ENCODE assay signal across 25 mouse cellular contexts in the genomic region with DNA sequence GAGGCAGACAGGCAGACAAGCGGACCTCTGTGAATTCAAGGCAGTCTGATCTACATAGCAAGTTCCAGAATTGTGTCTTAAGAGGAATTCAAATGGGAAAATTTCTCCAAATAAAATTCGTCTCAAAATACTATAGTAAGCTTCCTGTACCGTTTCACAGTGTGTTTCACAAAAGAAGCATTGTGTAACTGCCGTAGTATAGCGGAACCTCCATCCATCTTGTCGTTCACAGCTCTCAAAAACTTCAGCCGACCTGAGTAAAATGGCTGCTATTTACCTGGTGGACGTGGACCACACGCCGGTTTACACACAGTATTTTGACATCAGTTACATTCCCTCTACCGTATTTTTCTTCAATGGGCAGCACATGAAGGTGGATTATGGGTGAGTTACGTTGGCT. TPM values are rescaled to one million over a fixed set of nuclear protein-coding genes. Genes with fewer than 3 reads are reported as not detected.
DNase-seq lines count a peak whose midpoint lies in the region; ATAC-seq and TF ChIP-seq lines count a peak whose summit lies in the region.
"Had no signal": no experiment of that assay in that cellular context is flagged by ENCODE, and none has a peak within 500 bp of the region (broad histone marks: within the 10 kb centered on the region; RNA-seq: fewer than 3 reads in every experiment).

No protein-coding gene starts in this region.

- H3K27me3 ChIP-seq in liver, postnatal 0 days (ENCODE audit: insufficient read depth, low read length) = no peaks in the 10 kb centered on the region
- H3K27me3 ChIP-seq in liver, embryonic 12.5 days (replicated peaks) = no peaks in the 10 kb centered on the region
- H3K27me3 ChIP-seq: embryonic facial prominence, embryonic 13.5 days; embryonic facial prominence, embryonic 15.5 days; forebrain, embryonic 12.5 days had no signal

- WGBS in liver, postnatal 0 days (ENCODE audit: insufficient replicate concordance) = 81% methylated on average over 12 of the region's 12 CpGs
- 78% methylated on average over 12 of the region's 12 CpGs for WGBS in liver, embryonic 12.5 days (ENCODE audit: insufficient replicate concordance)

- no peak overlapping the region for H3K4me2 ChIP-seq in liver, postnatal 0 days (ENCODE audit: low read depth, low read length)
- no peak overlapping the region for H3K4me2 ChIP-seq in liver, embryonic 12.5 days
- H3K4me2 ChIP-seq: embryonic facial prominence, embryonic 13.5 days; embryonic facial prominence, embryonic 15.5 days; forebrain, embryonic 12.5 days had no signal

- DNase-seq in liver, postnatal 0 days = no peak
- DNase-seq in embryo, embryonic 10.5 days (ENCODE audit: low spot score) = no peak
- no peak for DNase-seq in layer of hippocampus, postnatal 25 days (ENCODE audit: extremely low spot score in 1 of 2, low spot score in 1 of 2)
- no peak for DNase-seq in gastrocnemius, postnatal 4 days (ENCODE audit: low spot score in 2 of 2)
- DNase-seq: adrenal gland, adult 2 months; adrenal gland, postnatal 10 days; adrenal gland, postnatal 25 days; cerebellum, adult 11-12 months; cerebellum, adult 2 months; cerebellum, adult 9-10 months; cerebellum, postnatal 10 days; cerebellum, postnatal 25 days; embryo, embryonic 11 days had no signal

- H3K4me1 ChIP-seq in liver, postnatal 0 days (ENCODE audit: insufficient read depth) = peaks cover 8% of the 10 kb centered on the region
- H3K4me1 ChIP-seq in liver, embryonic 12.5 days = peaks cover 13% of the 10 kb centered on the region

- H3K9ac ChIP-seq in liver, postnatal 0 days (replicated peaks) = no peak overlapping the region
- H3K9ac ChIP-seq in liver, embryonic 12.5 days = no peak overlapping the region
- H3K9ac ChIP-seq: embryonic facial prominence, embryonic 13.5 days; embryonic facial prominence, embryonic 15.5 days; forebrain, embryonic 12.5 days had no signal

- TF ChIP-seq CTCF in liver, postnatal 0 days (IDR thresholded peaks at IDR 0.05; ENCODE audit: low read depth) = no peak

- H3K27ac ChIP-seq in liver, postnatal 0 days (ENCODE audit: low read depth) = peak overlapping the region; percentile 72
- H3K27ac ChIP-seq in liver, embryonic 12.5 days = no peak overlapping the region
- H3K27ac ChIP-seq: embryonic facial prominence, embryonic 13.5 days; embryonic facial prominence, embryonic 15.5 days; forebrain, embryonic 10.5 days; forebrain, embryonic 12.5 days had no signal

- no peak for TF ChIP-seq EP300 in liver, postnatal 0 days (IDR thresholded peaks at IDR 0.05; ENCODE audit: low read depth)

- H3K9me3 ChIP-seq in liver, postnatal 0 days (ENCODE audit: low read length) = no peaks in the 10 kb centered on the region
- H3K9me3 ChIP-seq in liver, embryonic 12.5 days (replicated peaks) = no peaks in the 10 kb centered on the region
- H3K9me3 ChIP-seq: embryonic facial prominence, embryonic 13.5 days; embryonic facial prominence, embryonic 15.5 days; forebrain, embryonic 10.5 days; forebrain, embryonic 12.5 days had no signal

- H3K4me3 ChIP-seq in liver, postnatal 0 days (ENCODE audit: low read depth, low read length) = no peak overlapping the region
- no peak overlapping the region for H3K4me3 ChIP-seq in liver, embryonic 12.5 days
- H3K4me3 ChIP-seq: embryonic facial prominence, embryonic 13.5 days; embryonic facial prominence, embryonic 15.5 days; erythroblast, embryonic 14.5 days; forebrain, embryonic 10.5 days; forebrain, embryonic 12.5 days had no signal

- no peak for ATAC-seq in liver, postnatal 0 days
- no peak for ATAC-seq in liver, embryonic 12.5 days
- ATAC-seq in granulocyte monocyte progenitor cell, adult 5-6 weeks (replicated peaks; ENCODE audit: poor library complexity, severe bottlenecking) = 0 out of 2 replicates have a peak, but pooled peaks have one; percentile 17
- peak; percentile 54 for ATAC-seq in megakaryocyte progenitor cell, adult 5-6 weeks (replicated peaks; ENCODE audit: poor library complexity)
- ATAC-seq: forebrain, embryonic 14.5 days; forebrain, embryonic 16.5 days had no signal

- peaks cover 37% of the 10 kb centered on the region for H3K36me3 ChIP-seq in liver, postnatal 0 days (replicated peaks; ENCODE audit: insufficient read depth, low read length)
- peaks cover 35% of the 10 kb centered on the region for H3K36me3 ChIP-seq in liver, embryonic 12.5 days

RNA-seq across cellular contexts. Expression of gene Txnl4b, which starts 5.4 kb away (rescaled TPM):
- polyA plus RNA-seq in liver, postnatal 0 days (2015; fragmentation: Nextera tagmentation; extraction: Ambion mirVana) = 10.5 and 11.4 TPM in 2 replicates
- polyA plus RNA-seq in liver, embryonic 12.5 days (2016; fragmentation: Nextera tagmentation; extraction: Ambion mirVana) = 12.7 and 13.9 TPM in 2 replicates
- total RNA-seq in granulocyte monocyte progenitor cell, adult 5-6 weeks (2014; fragmentation: Nextera tagmentation) = 9.3 and 15.8 TPM in 2 replicates
- total RNA-seq in granulocyte monocyte progenitor cell, adult 5-6 weeks (2017) = 14.0 and 23.0 TPM in 2 replicates
- total RNA-seq in megakaryocyte progenitor cell, adult 5-6 weeks (2015) = 7.2 and 8.1 TPM in 2 replicates
- 16.5 and 18.4 TPM in 2 replicates for total RNA-seq in megakaryocyte progenitor cell, adult 5-6 weeks (2017)
- total RNA-seq in layer of hippocampus, postnatal 25 days (2021) = 10 to 100 TPM; 14.9 to 16.2 TPM
- total RNA-seq in gastrocnemius, postnatal 4 days (2021) = 1 to 10 TPM; 7.7 to 9.2 TPM

RNA-seq across cellular contexts. Expression of gene Dhx38, which starts 5.5 kb away (rescaled TPM):
- polyA plus RNA-seq in liver, postnatal 0 days (2015; fragmentation: Nextera tagmentation; extraction: Ambion mirVana) = 4.8 and 5.6 TPM in 2 replicates
- polyA plus RNA-seq in liver, embryonic 12.5 days (2016; fragmentation: Nextera tagmentation; extraction: Ambion mirVana) = 18.6 and 19.8 TPM in 2 replicates
- total RNA-seq in granulocyte monocyte progenitor cell, adult 5-6 weeks (2014; fragmentation: Nextera tagmentation) = 36.1 and 46.0 TPM in 2 replicates
- total RNA-seq in granulocyte monocyte progenitor cell, adult 5-6 weeks (2017) = 65.5 and 67.5 TPM in 2 replicates
- total RNA-seq in megakaryocyte progenitor cell, adult 5-6 weeks (2015) = 15.0 and 18.8 TPM in 2 replicates
- 68.6 and 69.5 TPM in 2 replicates for total RNA-seq in megakaryocyte progenitor cell, adult 5-6 weeks (2017)
- total RNA-seq in layer of hippocampus, postnatal 25 days (2021) = 10 to 100 TPM; 24.9 to 26.9 TPM
- total RNA-seq in gastrocnemius, postnatal 4 days (2021) = 10 to 100 TPM; 19.4 to 22.5 TPM

RNA-seq across cellular contexts. Expression of gene Hp, which starts 7.8 kb away (rescaled TPM):
- polyA plus RNA-seq in liver, postnatal 0 days (2015; fragmentation: Nextera tagmentation; extraction: Ambion mirVana) = 4,025 and 4,072 TPM in 2 replicates
- polyA plus RNA-seq in liver, embryonic 12.5 days (2016; fragmentation: Nextera tagmentation; extraction: Ambion mirVana) = 10.5 and 10.8 TPM in 2 replicates
- 206 and 211 TPM in 2 replicates for total RNA-seq in granulocyte monocyte progenitor cell, adult 5-6 weeks (2014; fragmentation: Nextera tagmentation)
- 304 and 315 TPM in 2 replicates for total RNA-seq in granulocyte monocyte progenitor cell, adult 5-6 weeks (2017)
- 175 and 209 TPM in 2 replicates for total RNA-seq in megakaryocyte progenitor cell, adult 5-6 weeks (2015)
- 273 and 358 TPM in 2 replicates for total RNA-seq in megakaryocyte progenitor cell, adult 5-6 weeks (2017)
- total RNA-seq in layer of hippocampus, postnatal 25 days (2021) = not detected
- 10 to 100 TPM in 1 of 2 experiments, 1 to 10 TPM in 1; 8.1 to 27.6 TPM for total RNA-seq in gastrocnemius, postnatal 4 days (2021)
- total RNA-seq: ES-E14 had no signal
- polyA plus RNA-seq: C2C12; forebrain, embryonic 12.5 days had no signal

RNA-seq across cellular contexts. Expression of gene Dhodh, which starts 37.3 kb away (rescaled TPM):
- 9.7 and 11.4 TPM in 2 replicates for polyA plus RNA-seq in liver, postnatal 0 days (2015; fragmentation: Nextera tagmentation; extraction: Ambion mirVana)
- polyA plus RNA-seq in liver, embryonic 12.5 days (2016; fragmentation: Nextera tagmentation; extraction: Ambion mirVana) = 33.3 and 35.3 TPM in 2 replicates
- total RNA-seq in granulocyte monocyte progenitor cell, adult 5-6 weeks (2014; fragmentation: Nextera tagmentation) = 23.9 and 30.6 TPM in 2 replicates
- total RNA-seq in granulocyte monocyte progenitor cell, adult 5-6 weeks (2017) = 28.2 and 28.7 TPM in 2 replicates
- total RNA-seq in megakaryocyte progenitor cell, adult 5-6 weeks (2015) = 13.4 and 20.8 TPM in 2 replicates
- 24.8 and 32.4 TPM in 2 replicates for total RNA-seq in megakaryocyte progenitor cell, adult 5-6 weeks (2017)
- 10 to 100 TPM; 22.5 to 25.1 TPM for total RNA-seq in layer of hippocampus, postnatal 25 days (2021)
- 10 to 100 TPM; 16.3 to 16.8 TPM for total RNA-seq in gastrocnemius, postnatal 4 days (2021)

RNA-seq across cellular contexts. Expression of gene Pkd1l3, which starts 43.2 kb away (rescaled TPM):
- 0.26 and 0.28 TPM in 2 replicates for polyA plus RNA-seq in liver, postnatal 0 days (2015; fragmentation: Nextera tagmentation; extraction: Ambion mirVana)
- polyA plus RNA-seq in liver, embryonic 12.5 days (2016; fragmentation: Nextera tagmentation; extraction: Ambion mirVana) = 0.97 and 2.0 TPM in 2 replicates
- total RNA-seq in granulocyte monocyte progenitor cell, adult 5-6 weeks (2014; fragmentation: Nextera tagmentation) = 0.13 and 2.1 TPM in 2 replicates
- 0.17 and 1.3 TPM in 2 replicates for total RNA-seq in granulocyte monocyte progenitor cell, adult 5-6 weeks (2017)
- 0.27 and 0.79 TPM in 2 replicates for total RNA-seq in megakaryocyte progenitor cell, adult 5-6 weeks (2015)
- 0.12 TPM in 1 of 2 replicates, not detected in the other for total RNA-seq in megakaryocyte progenitor cell, adult 5-6 weeks (2017)
- total RNA-seq in layer of hippocampus, postnatal 25 days (2021) = 1 to 10 TPM; 1.9 to 2.3 TPM
- not detected for total RNA-seq in gastrocnemius, postnatal 4 days (2021)
- polyA plus RNA-seq: C2C12; forebrain, embryonic 14.5 days had no signal

Comparison
In these comparisons a context has a peak if more than half of its experiments do, and no peak if none do; other contexts are left out.
1. ATAC-seq: peak in granulocyte monocyte progenitor cell, adult 5-6 weeks (single experiment) and megakaryocyte progenitor cell, adult 5-6 weeks (single experiment); none in liver, postnatal 0 days (single experiment) and liver, embryonic 12.5 days (single experiment).
2. RNA of gene Hp, which starts 7.8 kb away (total RNA-seq): 175 to 358 TPM in megakaryocyte progenitor cell, adult 5-6 weeks, 206 to 315 TPM in granulocyte monocyte progenitor cell, adult 5-6 weeks and 8.1 to 27.6 TPM in gastrocnemius, postnatal 4 days; not detected in layer of hippocampus, postnatal 25 days; every median in the first group is over 4 times any median in the second.